Mouse (Mus musculus): ENCODE data around the gene Mfap3. TPM values are rescaled to one million over a fixed set of nuclear protein-coding genes. Genes with fewer than 3 reads are reported as not detected.
A peak's percentile ranks its signal among the peaks of the same experiment; 100 is the strongest.

Mfap3 gene
- 20.7 and 21.0 TPM in 2 replicates for polyA plus RNA-seq (2012; rRNA removed)

DNA sequence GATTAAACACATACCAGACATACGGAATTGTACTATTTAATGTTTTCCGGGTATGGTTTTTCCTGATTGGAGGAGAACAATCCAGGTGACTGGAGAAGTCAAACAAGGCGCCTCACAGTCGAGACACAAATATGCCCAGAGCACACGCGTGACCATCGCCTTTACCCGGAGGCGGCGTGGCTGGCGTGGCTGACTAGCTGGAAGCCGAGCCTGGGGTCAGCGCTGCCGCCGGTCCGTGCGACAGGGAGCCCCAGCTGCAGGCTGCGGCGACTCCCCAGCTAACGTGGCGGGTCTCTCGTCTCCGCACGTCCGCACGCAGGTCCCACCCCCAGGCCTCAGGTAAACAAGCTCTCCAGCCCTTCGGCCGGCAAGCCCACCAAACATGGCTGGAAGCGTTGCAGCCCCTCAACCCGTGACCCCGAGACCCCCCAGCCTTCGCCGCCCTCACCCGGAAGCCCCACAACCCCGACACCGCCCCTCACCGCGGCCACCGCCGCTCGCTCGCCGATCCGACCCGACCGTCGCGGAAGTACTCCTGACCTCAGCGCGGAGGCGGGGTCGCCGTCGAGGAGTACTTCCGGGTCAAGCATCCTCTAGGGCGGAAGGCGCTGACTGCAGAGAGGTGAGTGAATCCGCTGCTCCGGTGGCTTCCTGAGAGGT is at the start of gene Mfap3, which contains the start of gene Fam114a2:
Gene Mfap3, plus strand, starts transcription at position 574 of the 660 bp plus-strand sequence.
Gene Fam114a2, minus strand, starts transcription at position 527 of the 660 bp plus-strand sequence.
- DNase-seq (ENCODE audit: low spot score) = peak; percentile 85

DNA sequence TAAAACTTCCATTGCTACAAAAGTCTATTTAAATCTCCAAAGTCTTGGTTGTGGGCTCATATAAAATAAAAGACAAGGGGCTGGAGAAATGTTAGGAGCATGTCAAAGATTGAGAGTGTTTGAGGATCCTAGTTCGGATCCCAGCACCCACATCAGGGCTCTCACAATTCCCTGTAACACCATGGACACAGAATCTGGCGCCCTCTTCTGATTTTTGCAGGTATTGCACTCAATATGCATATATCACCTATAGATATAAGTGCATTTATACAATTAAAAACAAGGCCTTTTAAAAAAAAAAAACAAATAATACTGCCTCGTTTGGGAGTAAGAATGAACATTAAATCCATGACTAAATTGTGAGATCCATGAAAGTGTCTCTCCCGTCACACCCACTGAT is 49.8 kb upstream of the Mfap3 start:
- no peak for DNase-seq (ENCODE audit: low spot score)

DNA sequence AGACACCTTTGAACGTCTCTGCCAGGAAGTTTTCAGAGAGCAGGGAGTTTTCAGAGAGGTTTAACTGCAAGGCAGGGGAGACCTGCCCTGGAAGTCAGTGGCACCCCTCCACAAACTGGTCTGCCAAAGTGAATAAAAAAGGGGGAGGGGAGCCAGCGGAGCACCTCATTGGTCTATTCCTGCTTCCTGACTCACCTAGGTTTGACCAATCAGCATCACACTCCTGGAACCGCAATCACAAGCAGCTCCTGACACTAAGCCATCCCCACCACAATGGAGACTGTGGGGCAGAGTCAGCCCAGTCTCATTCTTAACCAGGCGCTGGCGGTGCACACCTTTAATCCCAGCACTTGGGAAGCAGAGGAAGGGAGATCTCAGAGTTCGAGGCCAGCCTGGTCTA is 48.4 kb upstream of the Mfap3 start:
- no peak for DNase-seq (ENCODE audit: low spot score)

DNA sequence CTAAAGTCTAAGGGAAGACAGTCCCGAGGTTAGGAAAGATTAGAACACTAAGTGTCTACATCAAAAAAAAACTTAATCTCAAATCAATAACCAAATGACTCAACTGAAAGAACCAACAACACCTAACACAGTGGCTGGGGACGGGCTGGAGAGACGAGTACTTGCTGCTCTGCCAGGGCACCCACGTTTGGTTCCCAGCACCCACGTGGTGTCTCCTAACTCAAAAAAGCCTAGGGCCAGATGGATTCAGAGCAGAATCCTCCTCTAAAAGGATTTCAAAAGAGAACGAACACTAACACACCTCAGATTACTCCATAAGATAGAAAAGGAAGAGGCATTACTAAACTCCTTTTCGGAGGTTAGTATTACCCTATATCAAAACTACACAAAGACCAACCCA is 47.5 kb upstream of the Mfap3 start:
- DNase-seq (ENCODE audit: low spot score) = no peak

DNA sequence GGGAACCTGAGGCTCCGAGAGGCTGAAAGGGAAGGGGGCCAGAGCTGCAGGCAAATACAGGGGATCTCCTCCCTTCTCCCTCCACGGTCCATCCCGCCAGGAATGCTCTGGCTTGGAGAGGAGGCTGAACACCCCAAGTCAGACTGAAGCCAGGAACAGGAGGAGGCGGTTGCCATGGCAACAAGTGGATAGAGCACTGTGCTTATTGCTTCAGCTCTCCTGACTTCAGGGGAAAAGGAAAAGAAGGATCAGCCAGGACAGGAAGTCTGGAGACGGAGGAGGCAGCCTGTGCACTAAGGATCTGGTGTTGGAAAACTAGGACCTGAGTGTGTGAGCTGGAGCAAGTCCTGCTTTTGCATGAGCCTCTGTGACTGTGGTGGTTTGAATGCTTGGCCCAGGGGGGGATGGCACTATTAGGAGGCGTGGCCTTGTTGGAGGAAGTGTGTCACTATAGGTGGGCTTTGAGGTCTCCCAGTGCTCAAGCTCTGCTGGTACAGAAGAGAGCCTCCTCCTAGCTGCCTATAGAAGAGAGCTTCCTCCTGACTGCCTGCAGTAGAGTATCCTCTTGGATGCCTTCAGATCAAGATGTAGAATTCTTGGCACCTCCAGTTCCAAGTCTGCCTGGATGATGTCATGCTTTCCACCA is 44.0 kb upstream of the Mfap3 start:
- DNase-seq (ENCODE audit: low spot score) = no peak

DNA sequence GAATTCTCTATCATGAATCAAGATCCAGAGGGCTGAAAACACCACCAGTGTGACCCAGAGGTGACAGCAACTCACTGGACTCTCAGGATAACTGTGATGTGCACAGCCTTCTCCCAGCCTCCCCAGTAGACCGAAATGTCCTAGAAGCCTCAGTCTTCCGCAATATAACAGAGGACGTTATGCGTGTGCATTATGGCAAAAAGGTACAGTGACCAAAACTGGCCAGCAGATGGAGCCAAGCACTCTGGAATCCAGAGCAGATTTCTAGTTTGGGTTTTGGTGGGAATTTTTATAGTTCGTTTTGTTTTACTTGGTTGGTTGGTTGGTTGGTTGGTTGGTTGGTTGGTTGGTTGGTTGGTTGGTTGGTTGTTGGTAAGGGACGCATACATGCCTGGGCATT is 43.3 kb upstream of the Mfap3 start:
- no peak for DNase-seq (ENCODE audit: low spot score)

DNA sequence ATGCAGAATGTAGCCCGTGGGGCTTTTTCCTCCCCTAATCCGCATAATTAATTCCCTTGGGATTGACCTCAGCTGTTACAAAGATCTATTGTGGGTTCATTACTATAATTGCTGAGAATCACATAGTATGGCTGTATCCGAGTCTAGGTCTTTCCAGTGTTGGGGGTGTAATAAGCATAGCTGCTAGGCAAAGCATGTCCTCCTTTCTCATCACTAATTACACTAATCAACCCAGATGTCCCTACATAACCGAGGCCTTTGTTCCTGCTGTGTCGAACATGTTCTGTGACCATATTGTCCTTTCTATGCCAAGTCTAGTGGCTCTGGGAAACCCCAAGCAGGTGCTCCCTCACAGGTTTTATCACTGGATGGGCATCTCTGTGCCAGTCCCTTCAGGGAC is 40.4 kb upstream of the Mfap3 start:
- no peak for DNase-seq (ENCODE audit: low spot score)

DNA sequence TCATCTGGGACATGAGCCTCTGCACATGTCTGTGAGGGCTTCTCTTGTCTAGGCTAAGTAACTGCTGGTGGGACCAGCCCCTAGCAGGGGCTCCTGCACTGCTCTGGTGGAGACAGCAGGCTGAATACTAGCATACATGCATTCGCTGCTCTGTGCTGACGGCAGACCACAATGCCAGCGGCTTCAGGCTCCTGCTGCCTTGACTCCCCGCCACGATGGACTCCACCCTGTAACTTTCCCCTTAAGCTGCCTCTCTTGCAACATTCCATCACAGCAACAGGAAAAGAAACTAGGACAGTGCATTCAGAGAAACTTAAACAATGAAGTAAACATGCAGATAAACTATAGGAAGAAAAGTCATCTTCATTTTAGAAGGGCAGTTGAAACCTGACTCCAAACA is 30.0 kb upstream of the Mfap3 start:
- no peak for DNase-seq (ENCODE audit: low spot score)

DNA sequence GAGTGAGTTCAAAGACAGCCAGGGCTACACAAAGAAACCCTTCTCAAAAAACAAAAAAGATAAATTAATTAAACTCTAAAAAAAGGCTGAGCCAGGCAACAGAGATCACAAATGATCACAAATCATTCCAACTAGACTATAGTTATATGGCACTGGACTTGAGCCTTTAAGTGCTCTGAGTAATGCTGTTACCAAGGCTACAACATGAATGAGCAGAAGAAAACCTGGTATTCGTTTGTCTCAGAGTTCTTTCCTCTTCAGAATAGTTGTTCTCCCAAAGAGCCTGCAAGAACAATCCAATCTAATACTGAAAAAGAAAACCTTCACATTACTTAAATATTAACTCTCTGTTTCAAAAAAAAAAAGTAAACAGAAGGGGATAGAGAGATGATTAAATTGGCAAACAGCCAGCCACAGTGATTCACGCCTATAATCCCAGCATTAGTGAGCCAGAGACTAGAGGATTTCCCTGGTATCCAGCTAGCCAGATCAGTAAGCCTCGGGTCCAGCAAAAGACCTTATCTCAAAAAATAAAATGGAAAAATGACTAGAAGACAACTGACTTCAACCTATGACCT is 21.9 kb upstream of the Mfap3 start:
- no peak for DNase-seq (ENCODE audit: low spot score)

DNA sequence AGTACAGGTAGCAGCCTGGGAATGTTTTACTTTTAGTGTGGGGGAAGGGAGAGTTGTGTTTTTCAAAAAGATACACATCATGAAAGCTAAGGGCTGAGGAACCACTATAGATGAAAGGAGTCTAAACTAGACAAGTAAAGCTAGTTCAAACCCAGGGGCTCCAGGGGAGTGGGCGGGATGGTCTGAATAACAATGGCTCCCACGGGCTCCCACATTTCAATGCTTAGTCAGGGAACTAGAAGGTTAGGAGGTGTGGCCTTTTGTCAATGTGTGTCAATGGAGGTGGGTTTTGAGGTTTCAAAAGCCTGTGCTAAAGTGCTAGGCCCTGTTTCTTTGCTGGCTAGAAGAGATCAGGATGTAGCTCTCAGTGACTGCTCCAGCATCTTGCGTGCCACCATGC is 20.8 kb upstream of the Mfap3 start:
- no peak for DNase-seq (ENCODE audit: low spot score)

DNA sequence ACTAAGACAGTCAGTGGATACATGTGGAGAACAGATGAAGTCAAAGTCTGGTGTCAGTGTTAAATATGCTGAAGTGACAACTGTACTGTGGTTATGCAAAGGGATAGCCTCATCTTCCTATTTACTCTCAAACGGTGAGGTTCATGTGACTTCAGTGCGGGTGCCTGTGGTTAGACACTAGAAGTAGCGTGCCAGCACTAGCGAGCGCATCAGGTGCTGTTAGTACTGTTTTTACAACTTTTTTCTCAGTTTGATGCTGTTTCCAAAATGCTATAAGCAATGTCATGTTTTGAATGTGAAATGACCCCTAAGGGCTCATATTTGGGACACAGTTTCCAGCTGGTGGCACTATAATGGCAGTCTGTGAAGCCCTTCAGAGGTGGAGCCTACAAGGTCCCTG is 20.2 kb upstream of the Mfap3 start:
- no peak for DNase-seq (ENCODE audit: low spot score)

DNA sequence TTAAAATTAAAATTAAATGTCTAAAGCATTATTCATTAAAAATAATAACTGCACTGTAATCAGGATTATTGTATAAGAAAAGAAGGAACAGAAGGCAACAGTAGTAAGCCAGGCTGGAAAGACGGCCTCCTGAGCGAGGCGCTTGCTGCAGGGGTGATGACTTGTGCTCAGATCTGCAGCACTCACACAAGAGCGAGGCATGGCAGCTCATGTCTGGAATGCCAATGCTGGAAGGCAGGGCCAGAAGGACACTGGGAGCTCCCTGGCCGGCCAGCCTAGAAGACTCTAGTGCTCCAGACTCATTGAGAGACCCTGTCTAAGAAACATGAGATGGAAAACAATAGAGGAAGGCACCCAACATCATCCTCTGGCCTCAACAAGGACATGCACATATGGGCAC is 15.3 kb upstream of the Mfap3 start:
- no peak for DNase-seq (ENCODE audit: low spot score)

DNA sequence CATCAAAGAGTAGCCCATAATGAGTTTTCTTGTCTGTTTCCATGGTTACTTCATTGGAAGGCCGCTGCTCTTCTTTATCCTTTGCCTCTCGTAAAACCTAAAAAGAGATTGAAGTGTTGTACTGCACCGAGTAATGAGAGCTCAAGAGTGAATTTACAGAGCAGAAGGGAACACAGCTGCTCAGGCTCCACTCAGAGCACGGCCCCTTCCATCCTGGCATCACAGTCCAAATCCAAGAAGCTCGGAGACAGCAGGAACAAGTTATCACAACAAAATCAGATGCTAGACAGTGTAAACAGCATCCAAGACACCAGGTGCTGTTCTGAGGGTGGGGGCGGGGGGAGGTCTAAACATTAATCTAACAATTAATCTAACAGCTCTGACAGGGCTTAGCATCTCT is 11.6 kb upstream of the Mfap3 start:
- no peak for DNase-seq (ENCODE audit: low spot score)

DNA sequence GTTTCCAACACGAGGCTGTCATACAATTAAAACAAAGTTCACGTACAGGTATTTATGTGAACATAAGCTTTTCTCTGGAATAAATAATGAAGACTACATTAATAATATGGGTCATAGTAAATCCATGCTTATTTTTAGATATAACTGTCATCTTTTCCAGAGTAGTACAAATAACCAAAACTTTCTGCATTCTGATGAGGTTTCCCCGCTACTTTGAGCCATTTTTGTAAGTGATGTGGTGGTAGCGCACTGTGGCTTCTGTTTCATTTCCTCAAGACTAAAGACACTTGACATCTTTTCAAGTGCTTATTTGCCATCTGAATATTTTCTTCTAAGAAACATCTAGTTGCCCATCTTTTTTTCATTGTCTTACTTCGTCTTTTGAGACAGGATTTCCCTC is 3.2 kb upstream of the Mfap3 start:
- no peak for DNase-seq (ENCODE audit: low spot score)

DNA sequence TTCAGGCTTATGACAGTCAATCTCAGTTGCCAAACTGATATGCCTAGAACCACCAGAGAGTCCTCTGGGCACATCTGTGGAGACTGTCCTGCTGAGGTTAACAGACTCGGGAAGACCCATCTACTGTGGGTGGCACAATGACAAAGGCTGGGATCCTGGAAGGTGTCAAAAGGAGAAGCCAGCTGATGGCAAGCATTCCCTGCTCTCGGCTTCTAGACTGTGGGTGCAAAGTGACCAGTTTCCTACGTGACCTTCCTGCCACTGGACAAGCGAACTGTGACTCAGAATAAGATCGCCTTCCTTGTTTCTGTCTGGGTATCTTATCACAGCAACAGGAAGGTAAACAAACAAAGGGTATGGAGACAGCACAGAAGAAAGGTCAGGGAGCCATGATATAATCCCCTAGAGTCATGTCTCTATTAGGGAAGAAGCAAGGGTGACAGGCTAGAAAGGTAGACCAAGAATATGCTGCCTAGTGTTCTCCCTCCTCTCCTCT is 1.5 kb upstream of the Mfap3 start:
- no peak for DNase-seq (ENCODE audit: low spot score)

DNA sequence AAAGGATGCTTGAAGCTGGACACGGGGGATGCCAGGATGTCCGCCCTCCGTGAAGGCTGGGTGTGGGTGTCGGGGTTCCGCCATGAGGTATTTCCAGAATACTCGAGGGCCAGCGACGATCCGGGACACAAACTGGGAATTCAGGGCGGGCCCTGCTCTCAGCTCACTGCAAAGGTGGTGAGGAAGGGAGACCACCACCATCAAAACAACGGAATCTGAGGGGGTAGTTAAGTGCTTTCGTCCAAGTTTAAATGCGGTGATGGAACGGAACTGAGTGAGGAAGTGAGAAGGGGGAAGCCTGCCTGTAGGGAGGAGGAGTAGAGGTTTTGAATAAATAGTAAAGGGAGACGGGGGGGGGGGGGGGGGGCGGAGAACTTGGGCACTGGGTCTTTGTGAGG is 286 bp downstream of the Mfap3 start:
- no peak for DNase-seq (ENCODE audit: low spot score)

DNA sequence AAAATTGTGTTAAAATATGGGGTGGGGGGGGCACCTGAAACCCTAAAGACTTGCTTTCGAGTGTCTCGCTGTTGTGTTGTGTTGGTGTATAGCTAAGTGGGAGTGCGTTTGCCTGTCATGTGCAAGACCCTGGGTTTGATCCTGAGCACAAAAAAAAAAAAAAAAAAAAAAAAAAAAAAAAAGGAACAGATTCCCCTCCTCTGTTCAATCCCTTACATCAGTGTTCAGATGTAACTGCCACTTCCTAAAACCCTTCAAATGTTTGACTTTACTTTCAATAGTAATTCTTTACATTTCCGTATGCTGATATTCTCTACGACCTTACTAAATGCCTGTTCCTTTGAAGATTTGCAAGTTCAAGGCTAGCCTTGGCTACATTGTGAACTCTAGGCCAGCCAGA is 840 bp downstream of the Mfap3 start:
- no peak for DNase-seq (ENCODE audit: low spot score)

DNA sequence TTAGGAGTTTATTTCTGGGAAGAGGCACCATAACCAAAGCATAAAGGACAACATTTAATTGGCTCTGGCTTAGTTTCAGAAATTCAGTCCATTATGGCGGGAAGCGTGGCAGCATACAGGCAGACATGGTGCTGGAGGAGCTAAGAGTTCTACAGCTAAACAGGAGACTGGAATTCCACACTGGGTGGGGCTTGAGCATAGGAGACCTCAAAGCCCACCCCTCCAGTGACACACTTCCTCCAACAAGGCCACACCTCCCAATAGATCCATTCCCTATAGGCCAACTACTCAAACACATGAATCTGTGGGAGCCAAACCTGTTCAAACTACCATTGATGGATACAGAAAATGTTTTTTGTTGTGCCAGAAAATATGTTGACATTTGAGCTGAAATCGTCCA is 2.7 kb downstream of the Mfap3 start:
- no peak for DNase-seq (ENCODE audit: low spot score)

DNA sequence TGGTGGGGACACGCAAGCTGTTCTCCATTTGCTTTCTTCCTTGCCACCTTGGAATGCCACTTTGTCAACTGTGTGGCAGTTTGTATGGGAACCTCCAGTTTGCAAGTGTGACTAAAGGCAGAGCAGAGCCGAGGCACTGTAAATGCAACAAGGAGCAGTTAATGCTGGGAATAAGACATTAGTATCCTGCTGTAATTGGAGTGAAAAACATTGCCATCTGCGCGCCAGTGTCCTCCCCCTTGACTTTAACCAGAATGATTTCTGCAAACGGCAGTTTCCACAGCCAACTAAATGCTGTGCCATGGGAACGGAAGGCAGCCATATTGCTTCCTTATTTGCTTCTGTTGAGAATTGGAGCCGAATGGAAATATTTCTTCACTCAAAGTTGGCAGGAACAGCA is 3.6 kb downstream of the Mfap3 start:
- DNase-seq (ENCODE audit: low spot score) = no peak

DNA sequence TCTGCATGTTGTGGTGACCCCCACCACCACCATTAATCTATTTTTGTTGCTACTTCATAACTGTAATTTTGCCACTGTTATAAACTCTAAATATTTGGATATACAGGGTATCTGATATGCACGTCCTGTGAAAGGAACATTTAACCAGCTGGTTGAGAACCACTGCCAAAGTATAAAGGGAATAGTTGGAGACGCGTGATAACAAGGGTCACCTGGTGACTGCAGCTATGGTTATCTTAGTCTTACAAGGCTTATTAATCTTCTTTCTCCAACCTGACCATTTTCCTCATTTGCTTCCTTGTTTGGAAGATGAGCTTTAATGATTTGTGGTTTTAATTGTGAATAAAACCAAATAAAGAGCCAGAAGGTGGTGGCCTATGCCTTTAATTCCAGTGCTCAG is 5.0 kb downstream of the Mfap3 start:
- DNase-seq (ENCODE audit: low spot score) = no peak

DNA sequence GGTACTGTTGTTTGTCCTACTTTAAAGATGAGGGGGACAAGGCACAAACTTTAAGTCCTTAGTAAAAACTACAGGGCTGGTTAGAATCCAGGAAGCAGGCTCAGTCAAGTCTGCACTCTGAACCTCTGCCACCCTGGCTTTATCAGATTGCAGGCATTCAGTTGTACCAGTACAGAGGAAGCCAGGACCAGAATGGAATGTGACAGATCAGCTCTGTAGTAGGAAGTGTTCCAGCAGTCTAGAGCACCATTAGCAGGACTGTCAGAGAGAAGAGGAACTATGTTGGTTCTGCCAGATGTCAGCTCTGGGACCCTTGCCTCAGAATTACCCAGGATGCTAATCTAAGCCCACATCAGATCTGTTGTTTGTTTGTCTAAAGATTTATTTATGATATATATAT is 6.1 kb downstream of the Mfap3 start:
- DNase-seq (ENCODE audit: low spot score) = no peak

DNA sequence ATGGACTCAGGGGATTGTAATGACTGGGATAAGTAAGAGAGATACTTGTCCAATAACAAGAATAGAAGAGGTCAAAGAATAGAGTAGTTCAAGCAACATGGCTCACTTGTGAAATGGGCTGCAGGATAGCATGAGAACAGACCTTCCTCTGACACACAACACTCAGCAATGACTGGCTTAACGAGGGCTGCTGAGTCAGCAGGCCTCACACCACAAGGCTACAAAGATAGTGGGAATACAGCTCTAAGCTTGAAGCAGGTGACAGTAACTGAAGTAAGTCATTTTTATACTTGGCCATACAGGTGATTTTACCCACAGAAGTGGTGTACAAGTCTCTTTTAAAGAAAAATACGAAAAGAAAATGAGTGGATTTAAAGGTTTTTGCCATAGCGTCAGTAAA is 7.4 kb downstream of the Mfap3 start:
- no peak for DNase-seq (ENCODE audit: low spot score)

DNA sequence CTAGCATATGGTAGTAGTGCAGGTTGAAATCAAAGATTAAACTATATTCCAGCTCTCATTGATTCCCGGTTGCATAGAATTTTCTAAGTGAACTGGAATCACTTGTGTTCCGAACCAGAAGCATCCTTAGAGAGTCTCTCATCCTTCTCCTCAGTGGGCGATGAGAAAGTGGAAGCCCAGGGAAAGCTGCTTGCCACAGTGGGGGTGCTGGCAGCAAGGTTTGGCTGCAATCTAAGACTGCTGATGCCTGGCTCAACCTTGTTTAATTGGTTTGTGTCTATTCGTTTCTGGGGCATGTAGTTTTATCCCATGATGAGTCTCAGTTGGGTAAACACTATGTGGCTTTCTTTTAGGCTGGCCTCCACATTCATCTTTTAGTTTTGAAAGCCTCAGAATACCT is 9.0 kb downstream of the Mfap3 start:
- no peak for DNase-seq (ENCODE audit: low spot score)

All from urinary bladder, adult 2 months (tissue).